Mouse (Mus musculus) spleen, postnatal 36 days (tissue): ENCODE measurements at regions not wholly inside any gene's neighbourhood (a gene's known extent, or its start where the extent isn't known, plus 50 kb on each side); places are given as distances from the start of the nearest gene placed in this dataset.

Experiments
- DNase-seq, 2 experiments: peaks; one replicate each; pipeline ENCODE4 v3.0.0; 2022; ENCODE audit warnings: low spot score in 2 of 2, mixed read lengths in 1 of 2

DNA sequence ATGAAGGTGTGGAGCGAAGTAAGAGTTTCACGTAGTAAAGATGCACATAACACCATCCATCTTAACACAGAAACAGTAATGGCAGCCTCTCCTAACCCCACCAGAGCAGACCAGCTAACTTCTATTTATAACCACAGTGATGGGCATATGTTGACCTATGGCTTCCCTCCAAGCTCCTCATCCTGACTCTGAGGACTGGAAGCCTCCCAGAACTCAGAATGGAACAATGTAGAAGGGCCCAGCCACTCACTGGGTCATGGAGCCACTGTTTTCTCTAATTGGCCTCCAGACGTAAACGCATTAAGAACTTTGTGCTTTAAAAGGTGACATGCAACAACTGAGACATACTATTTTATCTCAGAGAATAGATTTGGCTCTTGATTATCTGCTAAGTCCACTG, 77.0 kb downstream of the Irs2 start:
- DNase-seq = no peak

DNA sequence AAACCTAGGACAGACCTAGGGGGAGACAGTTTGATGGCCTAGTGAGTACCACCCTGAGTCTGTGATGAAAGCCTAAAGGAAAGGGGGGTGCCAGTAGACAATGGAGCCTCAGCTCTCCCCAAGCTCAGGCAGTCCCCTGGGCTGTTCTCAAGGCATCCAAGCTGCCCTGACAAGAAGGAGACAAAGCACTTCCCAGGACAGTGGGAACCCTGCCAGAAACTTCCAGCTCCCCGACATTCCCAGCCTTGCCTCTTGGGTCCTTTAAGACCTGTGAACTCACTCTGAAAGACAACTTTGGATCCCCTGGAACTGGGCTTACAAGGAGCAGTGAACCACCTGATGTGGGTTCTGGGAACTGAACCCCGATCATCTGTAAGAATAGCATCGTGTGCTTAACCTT, 79.4 kb downstream of the Irs2 start:
- no peak for DNase-seq

DNA sequence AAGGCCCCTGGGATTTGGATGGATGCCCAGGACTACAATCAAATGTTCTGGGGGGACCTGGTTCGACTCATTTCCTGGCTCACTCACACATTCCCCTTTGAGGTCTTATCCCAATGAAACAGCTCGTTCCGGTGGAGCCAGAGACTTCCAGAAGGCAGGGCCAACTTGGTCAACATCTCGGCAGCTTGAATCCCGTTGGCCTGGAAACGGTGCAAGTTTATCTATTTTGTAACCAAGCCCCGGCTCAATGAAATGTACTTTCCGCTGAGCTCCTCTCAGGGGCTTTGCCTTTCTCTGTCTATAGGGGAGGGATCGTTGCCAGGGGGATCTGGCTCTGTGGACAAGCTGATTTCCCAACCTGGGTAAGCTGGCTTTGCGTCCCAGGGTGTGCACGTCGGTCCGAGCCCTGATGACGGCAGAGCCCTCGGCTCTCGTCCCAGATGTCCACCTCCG, 79.9 kb downstream of the Irs2 start:
- no peak for DNase-seq

DNA sequence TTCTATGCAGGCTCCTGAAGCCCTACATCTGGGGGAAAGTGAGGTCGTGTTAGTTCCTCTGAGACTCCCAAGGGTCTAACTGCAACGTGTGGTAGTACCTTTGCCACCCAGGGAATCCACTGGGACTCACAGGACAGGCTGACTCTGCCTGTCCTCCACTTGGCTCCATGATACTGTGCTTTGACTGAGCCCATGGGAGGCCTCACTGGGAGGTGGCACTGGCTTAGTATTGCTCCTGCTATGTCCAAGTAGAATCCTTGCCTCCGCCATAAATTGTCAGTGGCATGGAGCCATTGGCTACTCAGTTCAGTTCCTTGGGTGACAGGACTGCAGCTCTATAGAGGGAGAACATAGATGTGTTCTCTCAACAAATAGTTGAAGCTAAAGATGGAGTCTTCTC, 81.1 kb downstream of the Irs2 start:
- DNase-seq = no peak

DNA sequence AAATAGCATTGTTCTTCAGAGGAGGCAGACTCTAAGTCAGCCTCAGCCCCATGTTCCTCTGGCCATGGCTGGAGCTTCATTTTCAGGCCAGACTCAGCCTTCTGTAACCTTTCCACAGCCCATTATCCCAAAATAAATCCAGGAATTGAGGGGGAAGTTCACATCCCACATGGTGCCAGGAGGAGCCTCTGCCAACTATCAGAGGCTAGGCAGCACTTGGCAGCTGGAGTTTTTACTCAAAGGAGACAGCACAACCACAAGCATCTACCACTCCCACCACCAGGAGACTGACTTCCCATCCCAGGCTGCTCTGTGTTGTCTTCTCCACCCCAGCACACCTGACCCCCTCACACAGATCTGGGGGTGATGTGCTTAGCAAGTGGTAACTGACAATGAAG, 81.7 kb downstream of the Irs2 start:
- no peak for DNase-seq

DNA sequence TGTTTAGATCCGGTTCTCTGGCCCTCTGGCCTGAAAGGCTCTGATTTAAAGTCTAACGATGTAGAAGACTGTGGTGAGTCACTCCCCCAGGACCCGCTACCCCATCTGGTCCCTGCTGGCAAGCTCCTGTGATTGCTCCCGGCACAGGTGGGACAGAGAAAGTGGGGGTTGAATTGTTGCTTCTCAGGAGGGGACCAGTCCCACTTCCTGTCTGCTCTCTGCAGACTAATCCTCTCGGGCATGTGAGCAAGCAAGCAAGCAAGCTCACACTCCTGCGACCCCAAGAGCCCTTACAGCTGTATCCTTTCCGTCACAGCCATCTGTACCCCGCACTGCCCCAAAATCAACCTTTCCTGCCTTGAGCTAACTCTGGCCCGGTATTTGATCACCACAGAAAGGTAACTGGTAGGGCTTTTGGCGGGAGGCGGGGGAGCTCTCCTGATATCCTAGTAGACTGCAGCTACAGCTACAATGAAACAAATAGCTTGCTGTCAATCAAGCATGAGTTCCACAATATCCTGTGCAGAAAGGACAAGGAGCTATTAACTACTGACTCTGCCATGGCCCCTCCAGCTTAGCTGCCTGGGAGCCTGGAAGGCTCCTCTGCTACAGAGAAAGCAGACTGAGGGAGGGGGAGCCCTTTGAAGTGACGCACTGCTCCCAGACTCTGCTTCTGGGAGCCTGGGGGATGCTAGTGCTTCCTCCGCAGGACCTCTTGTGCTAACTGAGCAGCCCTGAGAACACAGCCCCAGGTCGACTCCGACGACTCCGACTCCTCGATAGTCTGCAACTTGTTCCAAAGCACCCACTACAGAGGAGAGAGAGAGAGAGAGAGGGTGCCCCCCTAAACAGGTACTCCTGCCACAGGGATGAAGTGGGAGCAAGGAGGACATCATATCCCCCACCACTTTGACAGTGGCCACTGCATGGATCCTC, 82.4 kb downstream of the Irs2 start:
- DNase-seq = peak in 1 of 2 experiments; percentile 19

DNA sequence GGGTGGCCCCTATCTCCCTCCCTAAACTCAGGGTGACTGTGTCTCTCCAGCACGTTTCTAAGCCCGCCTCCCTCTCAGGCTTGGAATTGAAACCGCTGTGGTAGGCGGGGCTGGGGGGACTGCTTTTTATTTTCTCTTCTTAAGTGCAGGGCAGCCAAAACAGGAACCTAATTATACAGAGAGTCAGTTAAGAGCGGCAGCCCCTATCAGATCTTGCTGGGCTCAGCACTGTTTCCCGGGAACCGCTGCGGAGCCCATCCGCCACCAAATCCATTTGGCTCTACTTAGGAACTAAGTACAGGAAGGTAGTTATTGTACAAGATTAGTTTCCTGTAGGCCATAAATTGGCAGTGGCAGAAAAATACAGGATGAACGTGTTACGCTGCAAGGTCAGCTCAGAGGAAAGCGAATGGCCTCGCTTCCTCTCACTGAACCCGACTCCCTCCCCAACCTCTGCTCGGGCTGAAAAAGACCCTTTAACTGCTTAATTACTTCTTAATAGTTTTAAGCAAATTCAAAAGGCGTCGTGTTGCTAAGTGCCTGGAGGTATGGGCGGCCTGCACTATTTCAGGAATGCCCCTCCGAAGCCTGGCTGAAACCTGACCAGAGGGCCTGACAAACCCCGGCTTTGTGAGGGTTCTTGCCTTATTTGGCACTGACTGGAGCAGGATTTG, 83.6 kb downstream of the Irs2 start:
- DNase-seq = peak; percentile 73 to 80

DNA sequence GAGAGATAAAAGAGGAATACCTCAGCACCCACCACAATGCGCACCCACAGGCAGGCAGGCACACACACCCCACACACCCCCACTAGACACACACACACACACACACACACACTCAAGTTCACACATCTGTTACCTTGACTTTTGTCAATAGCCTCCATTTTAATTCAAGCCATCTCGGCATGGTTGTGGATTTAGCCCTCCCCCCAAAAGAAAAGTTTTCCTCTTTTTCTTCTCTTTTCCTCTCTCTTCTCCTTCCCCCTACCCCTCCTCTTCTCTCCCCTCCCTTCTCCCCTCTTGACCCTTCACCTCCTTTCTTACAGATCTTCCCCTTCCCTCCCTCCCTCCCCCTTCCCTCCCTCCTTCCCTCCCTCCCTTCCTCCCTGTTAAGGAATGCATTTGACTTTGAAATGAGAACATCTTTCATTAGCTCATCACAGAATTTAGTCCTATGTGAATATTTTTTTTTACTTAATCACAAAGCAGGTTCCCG, 84.2 kb downstream of the Irs2 start:
- DNase-seq = no peak

DNA sequence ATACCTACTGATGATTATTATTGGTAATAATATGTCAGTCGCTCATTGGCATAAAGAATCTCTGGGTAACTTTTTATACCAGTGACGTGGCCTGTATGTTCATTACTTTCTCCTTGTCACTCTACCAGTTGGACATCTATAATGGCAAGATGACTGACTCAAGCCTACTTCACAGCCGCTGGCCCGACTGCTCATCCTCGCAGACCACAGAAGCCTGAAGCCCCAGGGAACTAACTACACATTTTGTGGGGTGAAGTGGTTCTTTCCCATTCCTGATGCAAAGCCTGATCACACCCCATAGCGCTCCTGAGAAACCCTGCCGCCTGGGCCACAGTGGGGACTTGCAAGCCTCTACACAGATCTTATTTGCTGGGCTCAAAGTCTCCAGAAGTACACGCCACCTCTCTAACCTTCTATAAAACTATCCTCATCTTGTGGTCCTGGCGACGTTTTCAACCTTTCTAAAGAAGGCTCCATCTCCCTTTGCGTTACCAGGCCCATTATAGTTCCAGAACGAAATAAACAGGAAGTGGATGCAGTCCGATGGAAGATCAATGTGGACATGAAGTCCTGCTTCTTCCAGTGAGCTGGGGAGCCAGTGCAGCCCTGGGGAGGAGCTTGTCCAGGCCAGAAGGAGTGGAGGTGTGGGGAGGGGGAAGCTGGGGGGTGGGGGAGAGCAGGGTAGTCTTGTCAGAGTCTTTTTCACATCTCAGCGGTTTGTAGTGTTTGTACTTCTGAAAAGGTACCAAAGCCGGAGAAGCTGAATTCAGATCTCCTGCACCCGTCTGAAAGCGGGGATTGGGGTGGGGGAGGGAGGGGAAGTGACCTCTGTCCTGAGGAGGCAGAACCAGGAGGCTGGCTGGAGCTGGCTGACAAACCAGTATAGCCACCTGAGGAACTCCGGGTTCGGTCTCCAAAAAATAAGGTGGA, 84.9 kb downstream of the Irs2 start:
- DNase-seq = no peak

DNA sequence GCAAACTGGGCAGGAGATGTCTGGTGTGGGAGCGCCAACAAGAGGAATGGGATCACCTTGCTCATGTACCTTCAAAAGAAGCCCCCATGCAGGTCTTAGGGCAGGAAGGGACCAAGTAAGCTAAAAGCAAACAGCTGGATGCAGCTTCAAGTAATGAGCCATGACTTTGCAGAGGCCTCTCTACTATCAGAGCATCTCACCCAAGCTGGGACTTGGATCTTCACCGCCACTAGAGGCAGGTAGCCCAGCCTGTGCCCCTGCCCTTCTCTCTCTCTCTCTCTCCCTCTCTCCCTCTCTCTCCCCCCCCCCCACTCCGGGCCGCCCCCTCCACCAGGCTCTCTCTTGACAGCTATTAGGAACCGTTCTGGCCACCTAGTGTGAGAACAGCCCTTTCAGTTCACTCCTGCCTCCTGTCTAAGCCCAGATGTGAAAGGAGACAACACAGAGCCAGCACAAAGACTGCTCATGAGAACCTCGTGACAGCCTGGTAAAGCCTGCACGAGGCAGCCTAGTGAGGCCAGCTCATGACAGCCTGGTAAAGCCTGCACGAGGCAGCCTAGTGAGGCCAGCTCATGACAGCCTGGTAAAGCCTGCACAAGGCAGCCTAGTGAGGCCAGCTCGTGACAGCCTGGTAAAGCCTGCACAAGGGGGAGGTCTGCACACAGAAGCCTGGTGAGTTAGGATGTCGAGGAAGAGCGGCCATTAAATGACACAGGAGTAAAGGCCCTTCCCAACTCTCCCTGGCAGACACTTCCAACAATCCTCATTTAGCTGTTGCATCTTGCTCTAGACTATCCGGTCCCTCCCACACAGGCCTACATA, 85.8 kb downstream of the Irs2 start:
- no peak for DNase-seq

DNA sequence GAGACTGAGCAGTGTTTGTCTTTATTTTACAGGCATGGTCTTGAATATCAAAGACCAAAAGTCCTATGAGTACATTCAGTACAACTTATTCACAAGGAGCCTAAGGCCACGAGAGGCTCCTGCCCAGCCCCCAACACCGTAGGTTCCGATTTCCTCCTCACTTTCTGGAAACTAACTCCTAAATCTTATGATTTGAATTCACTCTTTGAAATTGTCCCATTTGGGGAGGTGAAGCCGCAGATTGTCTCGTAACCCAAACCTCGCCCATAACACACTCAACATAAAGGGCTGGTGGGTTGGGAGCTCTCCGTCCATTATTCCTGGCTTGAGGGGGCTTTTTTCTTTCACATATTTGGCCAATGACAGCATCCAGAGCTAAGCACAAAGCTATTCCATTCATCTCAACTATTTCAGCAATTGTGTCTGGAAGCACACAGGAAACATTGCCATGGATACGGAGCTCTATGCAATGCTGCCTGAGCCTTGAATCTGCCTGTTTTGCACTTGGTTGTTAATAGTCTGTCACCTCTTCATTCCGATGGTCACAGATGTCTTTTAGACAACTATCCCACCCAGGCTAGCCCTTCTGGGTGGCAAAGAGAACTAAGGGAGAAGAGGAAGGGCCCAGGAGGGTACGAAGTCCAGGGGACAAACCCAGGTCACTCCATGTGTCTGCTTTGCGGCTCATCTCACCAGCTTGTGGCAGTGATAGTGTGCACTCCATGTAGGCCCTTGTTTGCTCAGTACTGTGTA, 86.6 kb downstream of the Irs2 start:
- no peak for DNase-seq

DNA sequence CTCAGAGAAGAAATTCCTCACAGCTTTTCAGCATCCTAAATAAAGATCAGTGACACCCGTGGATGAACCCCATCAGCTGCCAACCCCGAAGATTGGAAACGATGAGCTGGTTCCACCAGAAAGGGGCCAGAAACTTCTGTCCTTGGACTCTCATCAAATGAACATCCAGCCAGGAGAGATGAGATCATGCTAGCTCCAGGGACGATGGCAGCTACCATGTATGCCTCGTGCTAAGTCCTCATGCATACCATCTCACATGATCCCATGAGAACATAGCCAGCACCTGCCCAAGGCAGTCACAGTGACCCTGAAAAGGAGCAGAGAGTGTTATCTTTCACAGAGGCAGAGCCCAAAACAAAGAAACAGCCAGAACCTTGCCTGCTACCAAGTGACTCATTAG, 88.6 kb downstream of the Irs2 start:
- no peak for DNase-seq

DNA sequence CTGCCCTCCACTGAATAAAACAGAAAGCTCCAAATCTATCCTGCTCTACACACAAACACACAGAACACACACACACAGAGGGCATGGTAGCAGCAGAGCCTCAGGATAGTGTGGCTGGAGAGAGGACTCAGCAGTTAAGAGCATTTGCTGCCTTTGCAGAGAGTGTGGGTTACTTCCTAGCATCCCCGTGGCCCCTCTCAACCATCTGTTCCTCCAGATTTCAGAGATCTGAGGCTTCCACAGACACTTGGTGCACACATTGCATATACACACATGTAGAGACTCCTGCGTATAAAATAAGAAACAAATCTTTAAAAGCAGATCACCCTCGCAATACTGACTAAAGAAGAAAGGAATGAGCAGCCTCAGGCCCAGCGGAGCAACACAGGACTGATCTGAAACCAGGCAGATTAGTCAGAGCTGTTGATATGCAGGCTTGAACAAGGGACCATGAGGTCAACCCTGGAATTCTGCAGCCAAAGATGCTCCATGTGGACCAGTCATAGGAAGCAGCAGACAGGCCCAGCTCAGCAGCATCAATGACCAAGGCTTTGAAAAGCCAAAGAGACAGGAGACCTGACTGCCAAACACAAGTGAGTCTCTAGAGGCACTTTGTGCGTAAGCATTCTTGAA, 89.7 kb downstream of the Irs2 start:
- no peak for DNase-seq

DNA sequence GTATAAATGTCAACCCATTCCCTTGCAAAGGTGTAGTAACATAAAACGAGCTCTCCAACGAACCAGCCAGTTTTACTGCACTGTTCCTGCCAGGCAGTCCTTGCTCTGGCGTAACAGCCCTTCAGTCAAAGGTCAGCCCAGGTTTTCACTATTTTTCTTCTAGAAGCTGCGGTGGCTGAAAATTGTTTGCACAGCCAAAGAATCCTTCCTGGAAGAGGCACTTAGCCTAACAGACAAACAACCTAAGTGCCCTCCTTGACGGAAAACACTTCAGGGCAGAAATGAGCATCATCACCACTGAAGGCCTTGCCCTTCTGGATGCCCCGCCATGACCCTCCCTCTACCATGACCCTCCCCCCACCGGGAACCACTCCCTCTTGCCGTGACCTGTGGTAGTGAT, 93.6 kb downstream of the Irs2 start:
- DNase-seq = no peak

DNA sequence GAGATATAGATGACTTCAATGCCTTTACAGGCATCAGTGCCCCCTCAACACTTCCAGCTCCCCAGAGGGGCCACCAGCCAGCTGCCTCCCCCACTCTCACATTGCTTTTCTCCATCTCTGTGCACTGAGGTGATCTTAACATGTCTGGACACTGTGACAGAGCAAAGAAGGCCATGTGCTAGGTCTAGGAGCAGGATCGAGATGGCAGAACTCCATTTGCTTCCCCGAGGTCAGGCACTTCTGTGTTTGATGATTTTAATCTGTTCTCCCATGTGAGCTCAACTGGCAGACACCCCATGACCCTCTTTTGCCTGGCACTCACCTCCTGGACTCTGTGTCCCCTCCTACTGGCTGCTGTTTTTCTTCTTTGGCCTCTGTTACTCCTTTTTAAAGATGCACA, 95.8 kb downstream of the Irs2 start:
- no peak for DNase-seq

DNA sequence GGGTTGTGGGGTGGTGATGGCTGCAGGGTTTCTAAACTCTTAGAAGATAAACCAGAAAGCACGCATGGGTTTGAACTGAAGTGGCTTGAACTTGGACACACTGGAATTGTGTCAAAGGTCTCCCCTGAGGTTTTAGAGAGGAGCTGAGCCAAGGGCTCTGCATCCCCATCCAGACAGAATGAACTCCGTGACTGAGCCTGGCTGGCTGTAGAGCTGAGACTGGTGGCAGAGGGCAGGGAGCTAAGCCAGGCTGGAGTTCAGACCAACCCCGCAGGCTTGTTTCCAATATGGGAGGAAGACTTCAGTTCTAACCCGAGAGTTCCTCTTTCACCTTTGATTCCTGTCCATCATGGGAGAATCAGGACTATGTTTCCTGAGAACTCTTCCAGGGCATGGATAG, 96.9 kb downstream of the Irs2 start:
- DNase-seq = no peak

DNA sequence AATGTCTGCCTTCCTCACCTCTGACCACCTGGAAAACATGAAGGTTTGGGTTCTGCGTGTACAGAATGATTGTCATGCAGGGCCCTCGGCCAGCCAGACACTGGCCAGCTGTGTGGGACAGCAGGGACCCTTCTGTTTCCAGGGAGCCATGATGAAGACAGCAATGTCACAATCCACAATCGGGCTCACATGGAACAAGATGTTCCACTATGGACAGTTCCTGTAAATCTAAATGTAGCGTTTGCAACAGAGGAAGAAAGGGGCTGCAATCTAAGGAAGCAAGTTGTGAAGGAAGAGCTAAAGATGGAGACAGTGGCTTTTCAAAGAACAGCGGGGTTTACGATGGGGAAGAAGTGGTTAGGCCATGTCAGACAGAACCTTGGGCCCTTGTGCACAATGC, 97.3 kb downstream of the Irs2 start:
- no peak for DNase-seq

DNA sequence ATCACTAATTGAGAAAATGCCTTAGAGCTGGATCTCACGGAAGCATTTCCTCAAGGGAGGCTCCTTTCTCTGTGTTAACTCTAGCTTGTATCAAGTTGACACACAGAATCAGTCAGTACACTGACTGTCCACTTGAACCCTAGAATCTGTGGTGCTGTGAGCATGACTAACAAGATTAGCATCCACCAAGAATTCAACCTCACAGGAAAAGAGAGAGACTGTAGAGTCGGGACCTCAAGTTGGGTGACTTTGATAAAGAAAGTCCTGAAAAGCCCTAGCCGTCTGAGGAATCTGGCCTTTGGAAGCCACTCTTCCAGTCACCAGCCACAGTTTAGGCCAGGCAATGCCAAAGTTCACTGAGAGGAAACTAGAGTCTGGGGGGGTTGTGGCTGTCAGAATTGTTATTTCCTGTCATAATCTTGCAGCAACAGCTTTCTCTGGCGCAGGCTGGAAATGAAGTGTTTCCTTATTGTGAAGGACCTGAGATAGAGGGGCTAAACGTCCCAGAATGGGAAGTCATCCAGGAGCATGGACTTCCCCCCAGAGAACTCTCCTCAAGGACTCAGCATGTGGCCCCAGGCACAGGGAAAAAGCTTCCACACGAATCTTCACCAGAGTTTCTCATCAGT, 97.9 kb downstream of the Irs2 start:
- peak in 1 of 2 experiments; percentile 30 for DNase-seq

DNA sequence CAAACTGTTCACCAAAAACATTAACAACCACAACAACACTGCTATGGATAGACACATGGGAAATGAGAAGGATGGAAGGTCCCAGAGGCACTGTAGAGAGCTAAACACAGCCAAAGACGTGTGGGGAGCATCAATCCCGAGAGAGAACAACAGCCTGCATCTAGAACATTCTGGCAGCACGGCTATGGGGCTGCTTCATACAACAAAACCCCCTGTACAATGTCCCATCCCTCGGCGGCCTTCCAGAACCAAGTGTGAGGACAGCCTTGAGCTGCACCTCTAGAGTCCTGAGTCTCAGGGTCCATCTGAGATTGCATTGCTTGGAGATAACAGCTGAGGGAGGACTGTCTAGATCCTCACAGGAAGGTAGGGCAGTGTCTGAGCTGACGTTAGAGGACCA, 99.1 kb downstream of the Irs2 start:
- no peak for DNase-seq
